Mouse (Mus musculus) heart, adult 2 months (tissue): ENCODE results near the gene Wnt9a. TPM values are rescaled to one million over a fixed set of nuclear protein-coding genes. Genes with fewer than 3 reads are reported as not detected.

Source experiments
- DNase-seq, 2 experiments: peaks; one replicate each; pipeline ENCODE4 v3.0.0; 2021
- H3K27ac ChIP-seq: fragments of 200-600 bp; 2 replicates; pipeline ENCODE4 v1.8.1; 2022
- H3K27me3 ChIP-seq: fragments of 200-500 bp; 2 replicates; pipeline ENCODE4 v1.6.1; 2012; ENCODE audit warnings: mild to moderate bottlenecking, low read length, inconsistent platforms, mixed read lengths; ENCODE audit not compliant: control insufficient read depth, insufficient read depth
- H3K36me3 ChIP-seq: fragments of 200-500 bp; 2 replicates; pipeline ENCODE4 v1.6.1; 2012; ENCODE audit warnings: low read length, inconsistent platforms; ENCODE audit not compliant: control insufficient read depth, insufficient read depth
- H3K4me1 ChIP-seq: fragments of 200-500 bp; 2 replicates; pipeline ENCODE4 v1.6.1; 2011; ENCODE audit warnings: low read length; ENCODE audit not compliant: control insufficient read depth, insufficient read depth
- H3K4me3 ChIP-seq: fragments of 200-600 bp; 2 replicates; pipeline ENCODE4 v1.8.1; 2022
- H3K79me2 ChIP-seq: fragments of 200-500 bp; replicated peaks from 2 replicates; pipeline ENCODE4 v1.6.1; 2012; ENCODE audit warnings: mild to moderate bottlenecking, inconsistent platforms, low read length, moderate library complexity, mixed read lengths; ENCODE audit not compliant: control insufficient read depth, insufficient read depth
- H3K9ac ChIP-seq: fragments of 200-500 bp; 2 replicates; pipeline ENCODE4 v1.6.1; 2012; ENCODE audit warnings: low read depth, mild to moderate bottlenecking, control low read depth, inconsistent platforms, low read length, mixed read lengths
- CTCF ChIP-seq: fragments of 200-600 bp; IDR thresholded peaks from 2 replicates; pipeline ENCODE4 v1.8.1; 2022; ENCODE audit warnings: antibody characterized with exemption, mild to moderate bottlenecking, moderate library complexity
- EP300 ChIP-seq: fragments of 200-500 bp; IDR thresholded peaks from 2 replicates; pipeline ENCODE4 v1.6.1; 2011; ENCODE audit warnings: low read depth, low read length, control low read depth; ENCODE audit not compliant: insufficient read depth
- POLR2A ChIP-seq: fragments of 200-500 bp; IDR thresholded peaks from 2 replicates; pipeline ENCODE4 v1.6.1; 2011; ENCODE audit warnings: mild to moderate bottlenecking, low read depth, low read length, control low read depth; ENCODE audit not compliant: insufficient read depth
- WGBS: fragments of 180-500 bp; shearing (Covaris S2); methylation state at CpG from one replicate; pipeline ENCODE4 v1.1.7; 2018; 5-methylcytosine and 5-hydroxymethylcytosine counted together
- intact Hi-C: fragments of 180-260 bp; cut with DNase I; formaldehyde crosslinking; loops from one replicate; pipeline ENCODE4 v1.15.1; 2025
- polyA plus RNA-seq: library from polyadenylated mRNA; depleted of rRNA; stranded (reverse); fragments of >200 nt; gene quantifications from 2 replicates; pipeline ENCODE4 v1.2.3, GENCODE M21; 2012
- total RNA-seq, 2 experiments: library from RNA; stranded (reverse); gene quantifications; 2 replicates each; pipeline ENCODE4 v1.2.3; 2021

Gene Wnt9a
- total and polyA plus RNA-seq, 3 experiments = 4.3 to 4.6 (median 4.6) TPM

GRCm38 (mm10) chr11:59332938-59333337, 26.2 kb downstream of the Wnt9a start:
- DNase-seq = no peak
- no peak for TF ChIP-seq CTCF
- Histone ChIP-seq H3K4me3 (no peak overlapping the region), H3K27me3 (no peaks in the 10 kb centered on the region), H3K4me1 (no peaks in the 10 kb centered on the region), H3K27ac (no peak overlapping the region), H3K9ac (no peak overlapping the region), H3K36me3 (no peaks in the 10 kb centered on the region), H3K79me2 (no peaks in the 10 kb centered on the region)
- intact Hi-C loops = no loop called here
- WGBS = 69% methylated on average over 9 of the region's 9 CpGs

- peak in 1 of 2 experiments; percentile 43 for DNase-seq
These were observed 28.4 kb downstream of the Wnt9a start for GRCm38 (mm10) chr11:59335150-59335549.

DNA sequence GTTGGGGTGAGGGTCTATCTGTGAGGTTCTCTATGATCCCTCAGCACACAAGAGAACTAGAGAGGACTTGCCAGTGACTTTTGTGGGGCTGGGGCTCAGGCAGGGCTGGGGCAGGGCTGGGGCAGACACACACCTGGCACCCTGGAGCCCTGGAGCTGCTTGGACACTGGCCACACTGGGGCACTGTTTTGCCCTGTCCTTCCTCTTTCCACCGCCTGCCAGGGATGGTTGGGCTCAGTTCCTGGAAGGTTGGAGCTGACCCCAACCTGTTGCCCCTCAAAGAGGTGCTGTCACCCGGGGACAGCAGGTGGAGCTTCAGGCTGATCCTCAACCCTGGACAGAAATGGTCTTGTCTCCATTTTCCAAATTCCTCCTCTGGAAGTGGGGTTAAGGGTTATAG, 29.2 kb downstream of the Wnt9a start:
- WGBS = 43% methylated on average over 2 of the region's 2 CpGs
- TF ChIP-seq CTCF = peak; percentile 33
- no peak for TF ChIP-seq EP300
- intact Hi-C loops = no loop called here

More at GRCm38 (mm10) chr11:59335150-59335549, 28.4 kb downstream of the Wnt9a start:
- Histone ChIP-seq H3K4me3 (no peak overlapping the region), H3K36me3 (no peaks in the 10 kb centered on the region), H3K27me3 (no peaks in the 10 kb centered on the region), H3K9ac (no peak overlapping the region), H3K79me2 (no peaks in the 10 kb centered on the region), H3K4me1 (peaks cover 1% of the 10 kb centered on the region; the same call in 1 of the 2 replicates), H3K27ac (no peak overlapping the region)
- TF ChIP-seq CTCF (no peak), POLR2A (no peak)
- 64% methylated on average over 4 of the region's 4 CpGs for WGBS
- intact Hi-C loops = no loop called here

GRCm38 (mm10) chr11:59336381-59336780, 29.7 kb downstream of the Wnt9a start:
- WGBS = 11% methylated on average over 1 of the region's 1 CpGs

More for the DNA sequence above, 29.2 kb downstream of the Wnt9a start:
- no peak overlapping the region for H3K9ac ChIP-seq
- H3K36me3 ChIP-seq = no peaks in the 10 kb centered on the region
- H3K79me2 ChIP-seq = no peaks in the 10 kb centered on the region
- H3K27ac ChIP-seq = no peak overlapping the region
- DNase-seq = no peak
- H3K4me3 ChIP-seq = no peak overlapping the region
- H3K27me3 ChIP-seq = no peaks in the 10 kb centered on the region
- H3K4me1 ChIP-seq = peaks cover 1% of the 10 kb centered on the region; the same call in 1 of the 2 replicates

DNA sequence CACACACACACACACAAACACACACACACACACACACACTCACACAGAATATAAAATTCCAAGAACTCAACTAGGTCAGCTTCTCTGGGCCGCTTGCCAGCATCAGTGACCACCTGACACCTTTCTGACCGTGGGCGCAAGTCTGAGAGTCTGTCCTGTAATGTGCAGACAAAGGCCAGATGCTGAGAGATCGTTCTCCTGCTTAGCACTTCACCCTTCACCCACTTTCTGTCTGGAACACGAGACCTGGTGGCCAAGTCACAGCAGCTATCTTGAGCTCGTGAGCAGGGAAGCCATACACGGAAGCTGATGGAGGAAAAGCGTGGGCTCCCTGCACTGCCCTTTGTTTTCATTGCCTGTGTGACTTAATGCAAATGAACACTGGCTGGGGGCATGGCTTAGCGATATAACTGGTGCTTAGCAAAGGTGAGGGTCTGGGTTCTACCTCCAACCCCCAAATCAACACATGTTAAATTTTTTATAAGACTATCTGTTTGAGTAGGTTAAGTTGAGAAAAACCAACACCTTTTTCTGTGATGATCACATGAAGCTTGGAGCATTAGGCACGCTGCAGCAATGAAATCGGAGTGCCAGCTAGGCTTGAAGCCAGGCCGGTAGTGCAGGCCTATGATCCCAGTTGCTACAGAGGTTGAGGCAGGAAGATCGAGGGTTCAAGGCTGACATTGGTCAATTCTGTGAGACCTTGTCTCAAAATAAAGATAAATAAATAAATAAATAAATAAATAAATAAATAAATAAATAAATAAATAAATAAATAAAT, 31.4 kb downstream of the Wnt9a start:
- Histone ChIP-seq H3K79me2 (no peaks in the 10 kb centered on the region), H3K4me1 (peaks cover 1% of the 10 kb centered on the region; the same call in 1 of the 2 replicates), H3K36me3 (no peaks in the 10 kb centered on the region), H3K27me3 (no peaks in the 10 kb centered on the region), H3K9ac (no peak overlapping the region), H3K27ac (peak overlapping the region; percentile 63), H3K4me3 (no peak overlapping the region)
- WGBS = 39% methylated on average over 13 of the region's 13 CpGs
- TF ChIP-seq CTCF (no peak), POLR2A (no peak), EP300 (peak; percentile 74; the same call in 1 of the 2 replicates)
- peak; percentile 39 to 46 for DNase-seq
- intact Hi-C loops = no loop called here

More at GRCm38 (mm10) chr11:59336381-59336780, 29.7 kb downstream of the Wnt9a start:
- Histone ChIP-seq H3K9ac (no peak overlapping the region), H3K4me1 (peaks cover 1% of the 10 kb centered on the region; the same call in 1 of the 2 replicates), H3K4me3 (no peak overlapping the region), H3K27me3 (no peaks in the 10 kb centered on the region), H3K27ac (no peak overlapping the region), H3K79me2 (no peaks in the 10 kb centered on the region), H3K36me3 (no peaks in the 10 kb centered on the region)
- TF ChIP-seq POLR2A (no peak), EP300 (no peak), CTCF (no peak)
- DNase-seq = no peak
- intact Hi-C loops = no loop called here

DNA sequence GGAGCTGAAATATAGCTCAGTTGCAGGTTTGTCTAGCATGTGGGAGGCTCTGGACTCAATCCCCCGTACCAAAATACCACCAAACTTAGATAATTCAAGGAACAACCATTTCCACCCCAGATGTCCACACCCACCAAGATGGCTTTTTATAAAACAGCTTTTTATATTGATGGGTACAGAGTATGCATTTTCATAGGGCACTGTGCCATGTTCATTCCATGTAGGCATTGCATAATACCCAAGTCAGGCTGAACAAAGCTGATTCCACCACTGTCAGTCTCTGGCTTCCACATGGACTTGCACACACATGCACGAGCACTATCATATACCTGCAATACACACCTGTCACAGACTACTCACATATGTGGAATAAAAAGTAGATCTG, 32.0 kb downstream of the Wnt9a start:
- Histone ChIP-seq H3K4me1 (peaks cover 1% of the 10 kb centered on the region; the same call in 1 of the 2 replicates), H3K4me3 (no peak overlapping the region), H3K27me3 (no peaks in the 10 kb centered on the region), H3K9ac (no peak overlapping the region), H3K36me3 (no peaks in the 10 kb centered on the region), H3K27ac (no peak overlapping the region), H3K79me2 (no peaks in the 10 kb centered on the region)
- WGBS = 81% methylated on average over 2 of the region's 2 CpGs
- intact Hi-C loops = no loop called here
- DNase-seq = no peak
- TF ChIP-seq EP300 = no peak
- no peak for TF ChIP-seq POLR2A
- TF ChIP-seq CTCF = no peak
